Mouse (Mus musculus) cerebellum, adult (tissue): ENCODE data around the gene Arpc4.

Source experiments
- ATAC-seq: cut with Nextera tagmentation; 2 replicates; pipeline ENCODE4 v1.9.2; 2017; ENCODE audit warnings: mild to moderate bottlenecking, moderate library complexity, mixed read lengths; ENCODE audit not compliant: insufficient number of reproducible peaks, low FRiP score, low TSS enrichment

Arpc4 gene

GRCm38 (mm10) chr6:113438721-113439430 is 61.0 kb downstream of the Arpc4 start:
- no peak for ATAC-seq
